Mouse (Mus musculus) right cerebral cortex, adult 2 months (tissue): Measurements from ENCODE around the gene Mff.

Experiments used
- DNase-seq, 2 experiments: peaks; one replicate each; pipeline ENCODE4 v3.0.0; 2021 to 2022; ENCODE audit warnings: low spot score in 2 of 2

Mff gene

GRCm38 (mm10) chr1:82724339-82725025 is at the start of gene Mff:
Gene Mff (plus strand): TSS chr1:82724890.
- peak; percentile 94 to 97 for DNase-seq

GRCm38 (mm10) chr1:82686328-82686727 is 38.4 kb upstream of the Mff start:
- DNase-seq: no peak

- DNase-seq: no peak
Measured at GRCm38 (mm10) chr1:82686866-82687265, 37.8 kb upstream of the Mff start.

DNA sequence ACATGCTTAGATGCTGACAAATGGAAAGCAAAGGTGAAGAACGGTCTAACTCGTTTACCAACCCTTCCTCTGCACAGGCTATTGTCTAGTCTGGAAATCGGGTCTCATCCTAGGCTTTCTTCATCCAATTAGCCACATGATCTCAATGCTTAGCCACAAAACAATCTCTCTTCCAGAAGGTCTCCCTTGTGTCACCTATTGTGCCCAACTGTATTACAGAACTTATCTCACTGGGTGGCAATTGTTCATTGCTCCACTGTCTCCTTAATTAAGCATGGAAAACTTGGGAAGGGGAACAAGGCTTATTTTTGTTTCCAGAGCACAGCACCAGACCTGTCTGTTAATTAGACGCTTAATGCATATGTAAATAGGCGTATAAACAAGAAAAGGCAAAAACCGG is 36.8 kb upstream of the Mff start:
- DNase-seq: no peak

GRCm38 (mm10) chr1:82695915-82696314 is 28.8 kb upstream of the Mff start:
- DNase-seq: no peak

DNA sequence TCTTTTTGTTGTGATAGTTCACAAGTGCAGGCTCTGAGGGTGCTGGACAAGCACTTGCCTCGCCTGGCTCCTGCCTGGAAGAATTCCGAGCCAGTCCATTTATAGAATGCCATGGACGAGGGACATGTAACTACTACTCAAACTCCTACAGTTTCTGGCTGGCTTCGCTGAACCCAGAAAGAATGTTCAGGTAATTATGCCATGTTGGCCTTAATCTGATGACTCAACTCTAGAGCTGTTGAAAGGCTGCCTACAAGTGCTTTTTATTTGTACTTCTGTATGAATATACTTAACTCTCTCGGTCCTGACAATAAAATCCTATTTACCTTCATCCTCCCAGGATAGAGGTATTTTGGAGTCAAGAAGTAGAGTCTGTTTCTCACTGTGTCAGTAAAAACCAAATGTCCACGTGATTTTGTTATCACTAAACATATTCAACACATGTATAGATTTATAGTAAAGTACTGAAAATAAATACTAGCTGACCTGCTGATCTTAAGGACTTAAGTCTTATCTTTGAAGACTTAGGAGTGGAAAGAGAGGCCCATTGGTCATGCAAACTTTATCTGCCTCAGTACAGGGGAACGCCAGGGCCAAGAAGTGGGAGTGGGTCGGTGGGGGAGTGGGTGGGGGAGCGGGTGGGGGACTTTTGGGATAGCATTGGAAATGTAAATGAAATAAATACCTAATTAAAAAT is 6.7 kb upstream of the Mff start:
- DNase-seq: peak; percentile 13 to 25

- DNase-seq: peak in 1 of 2 experiments; percentile 9
Measured at GRCm38 (mm10) chr1:82725026-82725874, 560 bp downstream of the Mff start.

- DNase-seq: no peak
Measured at GRCm38 (mm10) chr1:82725875-82726185, 1.1 kb downstream of the Mff start.

- DNase-seq: no peak
Measured at GRCm38 (mm10) chr1:82726482-82726881, 1.8 kb downstream of the Mff start.

- no peak for DNase-seq
Measured at GRCm38 (mm10) chr1:82733357-82733756, 8.7 kb downstream of the Mff start.

GRCm38 (mm10) chr1:82738066-82738465 is 13.4 kb downstream of the Mff start:
- no peak for DNase-seq

- no peak for DNase-seq
Measured at GRCm38 (mm10) chr1:82741539-82741938, 16.8 kb downstream of the Mff start.

- DNase-seq: no peak
Measured at GRCm38 (mm10) chr1:82743962-82744361, 19.3 kb downstream of the Mff start.

- no peak for DNase-seq
Measured at GRCm38 (mm10) chr1:82746408-82746807, 21.7 kb downstream of the Mff start.

GRCm38 (mm10) chr1:82747714-82748452 is 23.2 kb downstream of the Mff start:
- no peak for DNase-seq

- DNase-seq: no peak
Measured at GRCm38 (mm10) chr1:82759520-82759919, 34.8 kb downstream of the Mff start.

GRCm38 (mm10) chr1:82761454-82762169 is 36.9 kb downstream of the Mff start:
- no peak for DNase-seq

GRCm38 (mm10) chr1:82762274-82762673 is 37.6 kb downstream of the Mff start:
- no peak for DNase-seq

DNA sequence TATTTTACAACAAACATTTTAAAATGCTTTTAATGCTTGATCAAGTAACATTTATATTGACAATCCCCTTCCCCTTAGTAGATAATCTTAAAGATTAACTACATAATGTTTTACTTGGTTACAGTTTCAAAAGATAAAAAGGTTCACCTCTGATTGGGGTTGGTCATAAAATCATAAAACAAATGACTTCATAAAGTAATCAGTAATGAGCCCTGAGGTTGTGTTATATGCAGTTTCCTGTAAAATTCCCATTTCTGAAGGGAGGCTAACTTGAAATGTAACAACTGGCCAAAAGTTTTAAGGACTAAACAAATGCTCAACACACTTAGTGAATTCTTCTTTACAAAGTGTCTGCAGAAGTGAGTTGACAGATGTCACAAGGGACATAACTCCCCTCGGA is 41.5 kb downstream of the Mff start:
- DNase-seq: no peak

DNA sequence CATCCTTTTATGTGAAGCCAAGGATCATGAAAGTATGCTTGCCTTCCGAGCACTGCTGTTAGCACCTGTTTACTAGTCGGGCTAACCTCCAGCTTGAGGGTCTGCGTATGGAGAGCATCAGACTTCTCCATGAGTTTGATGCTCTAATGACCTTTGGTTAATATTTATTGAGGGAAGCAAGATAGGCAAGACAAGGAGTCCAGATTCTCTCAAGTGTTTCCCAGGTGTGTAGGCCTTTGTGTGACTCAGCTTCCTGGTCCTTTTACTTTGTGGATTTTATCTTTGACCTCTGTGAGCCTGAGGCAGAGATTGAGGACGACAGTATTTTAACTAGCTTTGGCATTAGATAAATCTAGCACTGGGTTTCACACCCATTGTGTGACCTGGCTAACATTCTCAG is 42.0 kb downstream of the Mff start:
- no peak for DNase-seq

DNA sequence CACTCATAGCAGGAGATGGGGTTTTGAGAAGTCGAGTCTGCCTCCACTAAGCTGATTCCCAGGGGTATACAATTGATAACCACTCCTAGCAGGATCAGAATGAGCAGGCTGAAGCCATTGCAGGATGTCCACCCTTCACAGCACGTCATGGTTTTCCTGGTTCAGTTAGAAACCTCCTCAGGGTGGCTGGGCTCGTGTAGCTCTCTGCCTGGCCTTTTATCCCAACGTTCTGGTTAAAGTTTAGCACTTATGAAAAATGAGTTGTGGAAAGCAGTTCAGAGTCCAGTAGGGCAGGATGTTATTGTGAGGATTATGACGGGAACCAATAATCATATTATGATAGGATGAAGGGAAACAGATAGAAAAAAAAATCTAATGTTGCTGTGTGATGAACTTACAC is 43.6 kb downstream of the Mff start, which contains the start of gene Tm4sf20:
Gene Tm4sf20, minus strand, starts transcription at position 193 of the 400 bp plus-strand sequence.
- DNase-seq: no peak
